Mouse (Mus musculus): ENCODE results near the gene Tor1aip2. TPM values are rescaled to one million over a fixed set of nuclear protein-coding genes. Genes with fewer than 3 reads are reported as not detected.

Tor1aip2 gene
- total RNA-seq, 2 experiments from 2014 or later: 65.9 to 66.6 TPM

GRCm38 (mm10) chr1:156041451-156042241 lies 6.4 kb downstream of the Tor1aip2 start:
- DNase-seq: no peak

GRCm38 (mm10) chr1:156042481-156042880 lies 7.3 kb downstream of the Tor1aip2 start:
- DNase-seq: no peak

- DNase-seq: peak; percentile 50
Measured at GRCm38 (mm10) chr1:156043027-156043426, 7.8 kb downstream of the Tor1aip2 start.

- DNase-seq: no peak
Measured at GRCm38 (mm10) chr1:156044211-156044611, 9.0 kb downstream of the Tor1aip2 start.

- no peak for DNase-seq
Measured at GRCm38 (mm10) chr1:156046688-156047087, 11.5 kb downstream of the Tor1aip2 start.

GRCm38 (mm10) chr1:156058207-156058606 lies 23.0 kb downstream of the Tor1aip2 start:
- no peak for DNase-seq

- DNase-seq: no peak
Measured at GRCm38 (mm10) chr1:156062193-156062592, 27.0 kb downstream of the Tor1aip2 start.

- DNase-seq: no peak
Measured at GRCm38 (mm10) chr1:156066133-156066532, 30.9 kb downstream of the Tor1aip2 start.

GRCm38 (mm10) chr1:156070106-156070505 lies 34.9 kb downstream of the Tor1aip2 start:
- no peak for DNase-seq

- no peak for DNase-seq
Measured at GRCm38 (mm10) chr1:156073169-156073821, 38.1 kb downstream of the Tor1aip2 start.

- DNase-seq: peak; percentile 38
Measured at GRCm38 (mm10) chr1:156074575-156074974, 39.4 kb downstream of the Tor1aip2 start.

- no peak for DNase-seq
Measured at GRCm38 (mm10) chr1:156076474-156076873, 41.3 kb downstream of the Tor1aip2 start.

- no peak for DNase-seq
Measured at GRCm38 (mm10) chr1:156077655-156078054, 42.5 kb downstream of the Tor1aip2 start.

- DNase-seq: no peak
Measured at GRCm38 (mm10) chr1:156084603-156085002, 49.4 kb downstream of the Tor1aip2 start.

- peak; percentile 37 for DNase-seq
Measured at GRCm38 (mm10) chr1:156085770-156086169, 50.6 kb downstream of the Tor1aip2 start.

- no peak for DNase-seq
Measured at GRCm38 (mm10) chr1:156087586-156087985, 52.4 kb downstream of the Tor1aip2 start.

GRCm38 (mm10) chr1:156089561-156089960 lies 54.4 kb downstream of the Tor1aip2 start:
- no peak for DNase-seq

GRCm38 (mm10) chr1:156090042-156090441 lies 54.8 kb downstream of the Tor1aip2 start:
- no peak for DNase-seq

GRCm38 (mm10) chr1:156091811-156092210 lies 56.6 kb downstream of the Tor1aip2 start:
- DNase-seq: no peak

- DNase-seq: no peak
Measured at GRCm38 (mm10) chr1:156103763-156104162, 68.6 kb downstream of the Tor1aip2 start.

- no peak for DNase-seq
Measured at GRCm38 (mm10) chr1:156105381-156105780, 70.2 kb downstream of the Tor1aip2 start.

GRCm38 (mm10) chr1:156107424-156107823 lies 72.2 kb downstream of the Tor1aip2 start:
- DNase-seq: no peak

- no peak for DNase-seq
Measured at GRCm38 (mm10) chr1:156108400-156108799, 73.2 kb downstream of the Tor1aip2 start.

GRCm38 (mm10) chr1:156111090-156111489 lies 75.9 kb downstream of the Tor1aip2 start:
- DNase-seq: no peak

Data from heart, postnatal 4 days (tissue).